Mouse (Mus musculus) small intestine, adult 10 weeks (tissue): Measurements from ENCODE around the gene Olfr1153. TPM values are rescaled to one million over a fixed set of nuclear protein-coding genes. Genes with fewer than 3 reads are reported as not detected.

ENCODE experiments used
- polyA plus RNA-seq: library from polyadenylated mRNA; stranded (reverse); fragments of 350-450 nt; fragmentation: Illumina TruSeq; extraction: RNeasy Lipid Tissue Mini Kit (QIAGEN cat#74804); gene quantifications from one replicate; pipeline ENCODE4 v1.2.3, GENCODE M21; 2014; ENCODE audit warnings: low replicate concordance

Gene Olfr1153
- not detected for polyA plus RNA-seq

GRCm38 (mm10) chr2:87894662-87895061, at the start of gene Olfr1153:
Gene Olfr1153 (plus strand): TSS chr2:87894962.

DNA sequence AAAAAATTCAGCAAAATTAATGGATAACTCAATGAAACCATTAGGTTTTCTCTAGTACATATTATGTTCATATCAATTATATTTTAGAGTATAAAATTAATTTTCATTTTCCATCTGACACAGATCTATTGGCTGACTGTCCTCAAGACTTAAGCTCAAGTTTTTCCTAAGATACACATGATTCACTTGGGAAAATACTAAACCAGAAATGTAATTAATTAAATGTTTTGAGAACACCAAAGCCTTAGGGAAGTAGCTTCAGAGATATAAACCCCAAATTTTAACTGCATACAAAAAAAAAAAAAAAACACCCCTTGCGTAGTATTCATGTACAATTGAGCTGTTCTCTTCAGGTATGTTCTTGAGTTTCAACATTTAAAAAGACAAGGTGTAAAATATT, 39.2 kb upstream of the Olfr1153 start, which contains the start of gene Olfr1151:
TSS of gene Olfr1151 (plus strand) at position 301 of the 400 bp plus-strand sequence.

GRCm38 (mm10) chr2:87866192-87866591, 28.6 kb upstream of the Olfr1153 start, which contains the start of gene Olfr1152:
Gene Olfr1152 (plus strand): TSS chr2:87866492.

DNA sequence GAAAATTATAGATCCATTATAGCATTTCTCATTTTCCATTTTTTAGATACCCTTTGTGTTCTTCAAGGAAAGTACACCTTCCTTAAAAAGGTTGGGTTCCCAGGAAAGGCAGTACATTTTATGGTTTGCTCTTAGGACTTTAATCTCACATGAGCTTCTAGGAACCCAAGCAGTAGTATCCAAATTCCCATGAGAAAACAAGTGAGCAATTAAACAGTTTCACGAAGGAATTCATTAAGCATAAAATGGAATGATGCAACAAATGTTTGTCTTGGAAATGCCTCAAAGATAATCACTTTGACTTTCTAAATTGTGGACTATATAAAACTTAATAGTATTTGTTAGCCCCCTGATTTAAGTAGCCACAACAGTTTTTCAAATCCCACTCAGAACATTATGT, 10.3 kb downstream of the Olfr1153 start, which contains the start of gene Olfr1154:
TSS of gene Olfr1154 (minus strand) at position 101 of the 400 bp plus-strand sequence.

GRCm38 (mm10) chr2:87945037-87945436, 50.3 kb downstream of the Olfr1153 start, which contains the start of gene Olfr1155:
Gene Olfr1155 (minus strand): TSS chr2:87945137.

Other genes with a start within 250 kb of the Olfr1153 start
- not detected for gene Olfr1133, start 247.6 kb upstream of the Olfr1153 start, polyA plus RNA-seq
- not detected for gene Olfr1134, start 236.5 kb upstream of the Olfr1153 start, polyA plus RNA-seq
- not detected for gene Olfr1135, start 221.3 kb upstream of the Olfr1153 start, polyA plus RNA-seq
- gene Olfr1136, start 201.0 kb upstream of the Olfr1153 start, polyA plus RNA-seq = not detected
- not detected for gene Olfr1137, start 181.8 kb upstream of the Olfr1153 start, polyA plus RNA-seq
- not detected for gene Olfr1138, start 155.0 kb upstream of the Olfr1153 start, polyA plus RNA-seq
- gene Olfr1140, start 151.2 kb upstream of the Olfr1153 start, polyA plus RNA-seq = not detected
- not detected for gene Olfr1141, start 141.0 kb upstream of the Olfr1153 start, polyA plus RNA-seq
- not detected for gene Olfr152, start 115.5 kb upstream of the Olfr1153 start, polyA plus RNA-seq
- gene Olfr1143, start 94.4 kb upstream of the Olfr1153 start, polyA plus RNA-seq = not detected
- not detected for gene Olfr1145, start 85.1 kb upstream of the Olfr1153 start, polyA plus RNA-seq
- gene Olfr1148, start 64.4 kb upstream of the Olfr1153 start, polyA plus RNA-seq = not detected
- gene Olfr1150-ps1, start 51.0 kb upstream of the Olfr1153 start, polyA plus RNA-seq = not detected
- gene Olfr1151, start 39.1 kb upstream of the Olfr1153 start, polyA plus RNA-seq = not detected
- gene Olfr1152, start 28.5 kb upstream of the Olfr1153 start, polyA plus RNA-seq = not detected
- not detected for gene Olfr1154, start 10.2 kb downstream of the Olfr1153 start, polyA plus RNA-seq
- gene Olfr1155, start 50.2 kb downstream of the Olfr1153 start, polyA plus RNA-seq = not detected
- gene Olfr1156, start 58.1 kb downstream of the Olfr1153 start, polyA plus RNA-seq = not detected
- not detected for gene Olfr1157, start 73.3 kb downstream of the Olfr1153 start, polyA plus RNA-seq
- gene Olfr74, start 79.7 kb downstream of the Olfr1153 start, polyA plus RNA-seq = not detected
- not detected for gene Olfr1158, start 95.2 kb downstream of the Olfr1153 start, polyA plus RNA-seq
- not detected for gene Olfr1160, start 113.3 kb downstream of the Olfr1153 start, polyA plus RNA-seq
- gene Olfr1161, start 127.8 kb downstream of the Olfr1153 start, polyA plus RNA-seq = not detected
- gene Olfr73, start 142.7 kb downstream of the Olfr1153 start, polyA plus RNA-seq = not detected
- gene Olfr1162, start 156.2 kb downstream of the Olfr1153 start, polyA plus RNA-seq = not detected
- not detected for gene Olfr1163, start 176.9 kb downstream of the Olfr1153 start, polyA plus RNA-seq
- gene Olfr1164, start 199.0 kb downstream of the Olfr1153 start, polyA plus RNA-seq = not detected
- gene Olfr1166, start 233.3 kb downstream of the Olfr1153 start, polyA plus RNA-seq = not detected